Mouse (Mus musculus): ENCODE measurements around the gene Nav2. TPM values are rescaled to one million over a fixed set of nuclear protein-coding genes. Genes with fewer than 3 reads are reported as not detected.

Gene Nav2
- total and polyA plus RNA-seq, 3 experiments = under 0.01 TPM; not detected in 2

DNA sequence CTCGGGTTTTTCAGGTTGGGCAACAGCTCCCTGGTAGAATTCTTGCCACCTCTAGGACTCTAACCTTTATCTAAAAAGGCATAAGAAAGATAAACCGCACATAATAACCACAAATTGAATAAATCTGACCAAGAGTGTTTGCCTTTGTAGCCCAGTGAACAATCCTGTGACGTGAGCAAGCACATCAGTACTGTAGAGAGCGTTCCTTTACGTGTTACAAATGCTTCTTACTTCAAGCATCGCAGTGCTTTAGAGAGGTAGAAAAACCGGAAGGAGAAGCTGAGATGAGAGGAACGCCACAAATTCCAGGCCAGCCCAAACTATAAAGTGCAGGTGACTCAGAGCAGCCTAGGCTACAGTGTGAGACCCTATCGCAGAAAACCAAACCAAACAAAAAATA lies 503.3 kb downstream of the Nav2 start:
- DNase-seq (ENCODE audit: extremely low read depth) = no peak
- H3K27ac ChIP-seq (ENCODE audit: insufficient read depth, low read depth) = no peak overlapping the region
- H3K4me2 ChIP-seq (ENCODE audit: insufficient read depth, low read depth, poor library complexity, severe bottlenecking) = no peak overlapping the region
- dilution Hi-C loops (cut with MboI; ENCODE audit: extremely low pct_ligation_motif_present, extremely low pct_unique_long_range_greater_than_20kb, low sequenced_read_pairs) = no loop called here
- H3K4me1 ChIP-seq (ENCODE audit: control insufficient read depth in 1 of 2, insufficient read depth in 2 of 2) = no peaks in the 10 kb centered on the region
- no peaks in the 10 kb centered on the region for H3K79me2 ChIP-seq (replicated peaks; ENCODE audit: control insufficient read depth, extremely low read depth, insufficient read depth, poor library complexity, severe bottlenecking)
- H3K36me3 ChIP-seq (replicated peaks in 1 of 2; ENCODE audit: control insufficient read depth in 1 of 2, insufficient read depth in 1 of 2, low read length in 1 of 2) = no peaks in the 10 kb centered on the region
- no peak overlapping the region for H3K4me3 ChIP-seq (replicated peaks in 1 of 3; ENCODE audit: low read depth in 2 of 3, low read length in 2 of 3, poor library complexity in 1 of 3)
- TF ChIP-seq GABPA (IDR thresholded peaks at IDR 0.05; ENCODE audit: insufficient replicate concordance, low read depth, low read length) (no peak), TBP (conservative IDR thresholded peaks at IDR 0.05; ENCODE audit: low read depth, low read length) (no peak), IRF4 (IDR thresholded peaks at IDR 0.05; ENCODE audit: low read depth, low read length) (no peak)
- in situ Hi-C loops (cut with MboI; ENCODE audit: low pct_ligation_motif_present, low pct_unique_long_range_greater_than_20kb, low sequenced_read_pairs) = no loop called here
- no peaks in the 10 kb centered on the region for H3K9me3 ChIP-seq (replicated peaks; ENCODE audit: low read length)
- no peak overlapping the region for H3K9ac ChIP-seq (ENCODE audit: insufficient read depth, low read depth)
- H3K27me3 ChIP-seq (replicated peaks) = peaks cover 75% of the 10 kb centered on the region

DNA sequence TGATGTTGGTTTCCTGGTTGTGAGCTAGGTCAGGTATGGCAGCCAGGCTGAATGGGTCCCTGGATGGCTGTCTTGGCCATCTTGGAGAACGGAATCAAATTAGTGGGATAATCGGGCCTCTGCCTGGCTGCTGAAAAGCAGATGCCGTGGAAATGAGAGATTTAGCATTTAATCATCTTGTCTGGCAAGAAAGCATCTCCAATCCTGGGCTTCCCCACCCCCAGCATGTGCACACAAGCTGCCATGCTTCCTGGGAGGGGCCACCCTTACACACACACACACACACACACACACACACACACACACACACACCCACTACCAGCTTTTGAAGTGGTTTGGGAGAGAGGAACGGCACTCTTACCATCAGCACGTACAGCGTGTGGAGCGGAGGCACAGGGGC lies 506.6 kb downstream of the Nav2 start:
- Histone ChIP-seq H3K79me2 (replicated peaks; ENCODE audit: control insufficient read depth, extremely low read depth, insufficient read depth, poor library complexity, severe bottlenecking) (no peaks in the 10 kb centered on the region), H3K9ac (ENCODE audit: insufficient read depth, low read depth) (no peak overlapping the region), H3K9me3 (replicated peaks; ENCODE audit: low read length) (no peaks in the 10 kb centered on the region), H3K27ac (ENCODE audit: insufficient read depth, low read depth) (no peak overlapping the region), H3K4me1 (ENCODE audit: control insufficient read depth in 1 of 2, insufficient read depth in 2 of 2) (no peaks in the 10 kb centered on the region), H3K4me2 (ENCODE audit: insufficient read depth, low read depth, poor library complexity, severe bottlenecking) (no peak overlapping the region), H3K36me3 (replicated peaks in 1 of 2; ENCODE audit: control insufficient read depth in 1 of 2, insufficient read depth in 1 of 2, low read length in 1 of 2) (no peaks in the 10 kb centered on the region), H3K4me3 (replicated peaks in 1 of 3; ENCODE audit: low read depth in 2 of 3, low read length in 2 of 3, poor library complexity in 1 of 3) (no peak overlapping the region), H3K27me3 (replicated peaks) (peaks cover 73% of the 10 kb centered on the region)
- dilution Hi-C loops (cut with MboI; ENCODE audit: extremely low pct_ligation_motif_present, extremely low pct_unique_long_range_greater_than_20kb, low sequenced_read_pairs) (no loop called here), in situ Hi-C loops (cut with MboI; ENCODE audit: low pct_ligation_motif_present, low pct_unique_long_range_greater_than_20kb, low sequenced_read_pairs) (no loop called here)
- DNase-seq (ENCODE audit: extremely low read depth) = no peak
- TF ChIP-seq CTCF (conservative IDR thresholded peaks at IDR 0.05 in 1 of 2, IDR thresholded peaks at IDR 0.05 in 1 of 2; ENCODE audit: low read depth in 2 of 2, low read length in 2 of 2) (no peak), ZKSCAN1 (IDR thresholded peaks at IDR 0.05; ENCODE audit: borderline replicate concordance, low read depth, low read length) (no peak), CHD2 (IDR thresholded peaks at IDR 0.05; ENCODE audit: low read length) (no peak), E2F4 (IDR thresholded peaks at IDR 0.05; ENCODE audit: insufficient replicate concordance, low read depth, low read length) (no peak), KAT2A (IDR thresholded peaks at IDR 0.05; ENCODE audit: insufficient replicate concordance, low read length) (no peak), NRF1 (IDR thresholded peaks at IDR 0.05; ENCODE audit: low read depth, low read length) (no peak), MAFK (IDR thresholded peaks at IDR 0.05; ENCODE audit: insufficient replicate concordance, low read length) (no peak), TCF12 (IDR thresholded peaks at IDR 0.05; ENCODE audit: low read depth, low read length) (no peak), ZC3H11A (IDR thresholded peaks at IDR 0.05; ENCODE audit: low read depth, low read length) (no peak), JUN (IDR thresholded peaks at IDR 0.05; ENCODE audit: insufficient read depth, low read depth, low read length) (no peak)

DNA sequence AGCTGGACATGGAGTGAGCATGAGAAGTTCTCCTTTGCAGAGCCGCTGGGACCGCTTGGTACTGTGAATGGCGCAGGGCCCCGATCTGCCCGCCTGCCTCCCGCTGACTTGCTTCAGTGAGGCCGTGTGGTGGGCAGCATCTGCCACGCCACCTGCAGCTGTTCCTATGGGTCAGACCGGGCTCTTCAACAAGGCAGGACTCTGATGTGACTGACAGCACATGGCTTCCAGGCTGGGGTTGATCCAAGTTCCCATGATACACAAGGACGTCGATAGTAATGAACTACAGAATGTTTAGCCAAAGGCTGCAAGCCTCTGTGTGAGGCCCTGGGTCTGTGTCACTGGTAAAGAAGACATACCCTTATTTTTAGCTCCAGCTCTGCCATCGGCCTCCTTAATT lies 507.2 kb downstream of the Nav2 start:
- TF ChIP-seq MAZ (IDR thresholded peaks at IDR 0.05; ENCODE audit: low read depth, low read length) = no peak
- TF ChIP-seq ZMIZ1 (IDR thresholded peaks at IDR 0.05; ENCODE audit: low read depth, low read length) = no peak
- TF ChIP-seq CTCF (conservative IDR thresholded peaks at IDR 0.05 in 1 of 2, IDR thresholded peaks at IDR 0.05 in 1 of 2; ENCODE audit: low read depth in 2 of 2, low read length in 2 of 2) = no peak
- TF ChIP-seq NRF1 (IDR thresholded peaks at IDR 0.05; ENCODE audit: low read depth, low read length) = no peak
- Histone ChIP-seq H3K27me3 (replicated peaks) (peaks cover 73% of the 10 kb centered on the region), H3K36me3 (replicated peaks in 1 of 2; ENCODE audit: control insufficient read depth in 1 of 2, insufficient read depth in 1 of 2, low read length in 1 of 2) (no peaks in the 10 kb centered on the region), H3K27ac (ENCODE audit: insufficient read depth, low read depth) (no peak overlapping the region), H3K9ac (ENCODE audit: insufficient read depth, low read depth) (no peak overlapping the region), H3K79me2 (replicated peaks; ENCODE audit: control insufficient read depth, extremely low read depth, insufficient read depth, poor library complexity, severe bottlenecking) (no peaks in the 10 kb centered on the region), H3K9me3 (replicated peaks; ENCODE audit: low read length) (no peaks in the 10 kb centered on the region), H3K4me1 (ENCODE audit: control insufficient read depth in 1 of 2, insufficient read depth in 2 of 2) (no peaks in the 10 kb centered on the region), H3K4me3 (replicated peaks in 1 of 3; ENCODE audit: low read depth in 2 of 3, low read length in 2 of 3, poor library complexity in 1 of 3) (no peak overlapping the region), H3K4me2 (ENCODE audit: insufficient read depth, low read depth, poor library complexity, severe bottlenecking) (no peak overlapping the region)
- dilution Hi-C loops (cut with MboI; ENCODE audit: extremely low pct_ligation_motif_present, extremely low pct_unique_long_range_greater_than_20kb, low sequenced_read_pairs) (no loop called here), in situ Hi-C loops (cut with MboI; ENCODE audit: low pct_ligation_motif_present, low pct_unique_long_range_greater_than_20kb, low sequenced_read_pairs) (no loop called here)
- no peak for DNase-seq (ENCODE audit: extremely low read depth)
